Mouse (Mus musculus) limb, embryonic 10.5 days (tissue): ENCODE results near the gene Tmem91. TPM values are rescaled to one million over a fixed set of nuclear protein-coding genes. Genes with fewer than 3 reads are reported as not detected.

Experiments used
- DNase-seq: peaks from one replicate; pipeline ENCODE4 v3.0.0-alpha.2; 2017; ENCODE audit warnings: low spot score
- H3K27ac ChIP-seq: fragments of 300-500 bp; sonication (generic); 2 replicates; pipeline ENCODE4 v1.5.1; 2016; ENCODE audit warnings: mild to moderate bottlenecking
- H3K27me3 ChIP-seq: fragments of 300-500 bp; sonication (generic); 2 replicates; pipeline ENCODE4 v1.6.1; 2016; ENCODE audit warnings: low read depth, mild to moderate bottlenecking; ENCODE audit not compliant: poor library complexity, severe bottlenecking
- H3K36me3 ChIP-seq: fragments of 300-500 bp; sonication (generic); 2 replicates; pipeline ENCODE4 v1.6.1; 2016; ENCODE audit warnings: mild to moderate bottlenecking, moderate library complexity
- H3K4me1 ChIP-seq: fragments of 300-500 bp; sonication (generic); 2 replicates; pipeline ENCODE4 v1.6.1; 2016
- H3K4me3 ChIP-seq: fragments of 300-500 bp; sonication (generic); 2 replicates; pipeline ENCODE4 v1.5.1; 2016; ENCODE audit warnings: mild to moderate bottlenecking, moderate library complexity
- H3K9me3 ChIP-seq: fragments of 300-500 bp; sonication (generic); replicated peaks from 2 replicates; pipeline ENCODE4 v1.6.1; 2016; ENCODE audit warnings: mild to moderate bottlenecking
- WGBS: fragments of 180-500 bp; shearing (Covaris S2); methylation state at CpG from one replicate; pipeline ENCODE4 v1.1.7; 2016; 5-methylcytosine and 5-hydroxymethylcytosine counted together
- polyA plus RNA-seq: library from polyadenylated mRNA; unstranded; fragments of >200 nt; fragmentation: Nextera tagmentation; extraction: Ambion mirVana; gene quantifications from 2 replicates; pipeline ENCODE4 v1.2.1, GENCODE M21; 2016

The Tmem91 gene
- polyA plus RNA-seq, 1 experiment from 2014 or later, result 3.4 TPM

DNA sequence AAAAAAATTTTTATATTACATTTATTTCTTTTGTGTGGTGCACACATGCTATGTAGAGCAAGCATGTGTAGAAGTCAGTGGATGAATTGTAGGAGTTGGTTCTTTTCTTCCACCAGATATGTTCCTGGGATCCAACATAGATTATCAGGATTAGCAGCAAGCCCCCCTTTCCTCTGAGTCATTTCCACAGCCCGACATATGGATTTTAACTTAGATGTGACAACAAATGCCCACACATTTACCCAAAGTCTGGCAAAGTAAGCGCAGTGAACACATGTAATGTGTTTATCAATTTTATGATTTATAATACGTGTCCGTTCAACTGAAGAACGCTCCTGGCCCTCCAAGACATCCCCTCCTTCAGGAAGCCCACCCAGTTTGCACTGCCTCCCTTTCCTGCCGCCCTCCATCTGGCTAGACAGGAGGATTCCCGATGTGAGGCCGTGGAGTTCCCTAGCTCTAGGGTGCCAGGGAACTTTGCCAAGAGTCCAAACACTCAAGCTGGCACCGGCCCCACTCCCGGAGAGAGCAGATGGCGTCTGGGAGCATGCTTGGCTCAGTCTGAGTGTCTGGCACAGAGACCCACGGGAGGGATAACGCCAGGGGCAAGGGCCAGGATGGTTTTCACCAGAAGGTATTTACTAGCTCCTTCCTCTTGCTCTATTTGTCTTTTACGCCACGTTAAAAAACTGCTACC is 1.3 kb upstream of the Tmem91 start:
- 80% methylated on average over 15 of the region's 15 CpGs for WGBS
- H3K27me3 ChIP-seq, result peaks cover 60% of the 10 kb centered on the region

GRCm38 (mm10) chr7:25675405-25675804 is 439 bp upstream of the Tmem91 start:
- peaks cover 60% of the 10 kb centered on the region for H3K27me3 ChIP-seq
- DNase-seq, result no peak
- H3K27ac ChIP-seq, result no peak overlapping the region
- H3K4me1 ChIP-seq, result peaks cover 14% of the 10 kb centered on the region
- peak overlapping the region; percentile 45; the same call in 1 of the 2 replicates for H3K4me3 ChIP-seq
- 44% methylated on average over 6 of the region's 6 CpGs for WGBS
- H3K9me3 ChIP-seq, result no peaks in the 10 kb centered on the region
- no peaks in the 10 kb centered on the region for H3K36me3 ChIP-seq

More for the DNA sequence above, 1.3 kb upstream of the Tmem91 start:
- DNase-seq, result no peak
- Histone ChIP-seq H3K4me1 (peaks cover 16% of the 10 kb centered on the region), H3K27ac (no peak overlapping the region), H3K4me3 (no peak overlapping the region), H3K36me3 (no peaks in the 10 kb centered on the region), H3K9me3 (no peaks in the 10 kb centered on the region)

- WGBS, result 28% methylated on average over 9 of the region's 9 CpGs
- H3K36me3 ChIP-seq, result peaks cover 5% of the 10 kb centered on the region
- H3K9me3 ChIP-seq, result no peaks in the 10 kb centered on the region
- H3K4me3 ChIP-seq, result peak overlapping the region; percentile 45
- no peak for DNase-seq
- H3K27ac ChIP-seq, result no peak overlapping the region
- H3K27me3 ChIP-seq, result peaks cover 56% of the 10 kb centered on the region
- peaks cover 7% of the 10 kb centered on the region for H3K4me1 ChIP-seq
Observed at GRCm38 (mm10) chr7:25674297-25674696, 669 bp downstream of the Tmem91 start.

DNA sequence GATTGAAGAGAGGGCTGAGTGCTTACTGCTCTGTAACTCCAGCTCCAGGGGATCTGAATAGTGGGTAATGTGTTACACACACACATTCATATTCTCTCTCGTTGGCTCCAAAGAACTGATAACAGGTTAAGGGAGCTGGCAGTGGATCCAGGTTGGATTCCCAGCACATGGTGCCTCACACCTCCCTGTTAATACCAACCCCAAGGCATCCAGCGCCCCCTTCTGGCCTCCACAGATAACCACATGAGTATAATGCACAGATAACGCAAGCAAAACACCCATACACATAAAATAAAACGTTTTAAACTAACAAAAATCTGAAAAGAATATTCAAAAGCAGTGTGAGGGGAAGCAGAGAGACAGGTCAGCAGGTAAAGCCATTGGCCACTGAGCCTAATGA is 2.5 kb downstream of the Tmem91 start:
- DNase-seq, result no peak
- Histone ChIP-seq H3K4me1 (peaks cover 7% of the 10 kb centered on the region), H3K27ac (no peak overlapping the region), H3K27me3 (peaks cover 43% of the 10 kb centered on the region), H3K9me3 (no peaks in the 10 kb centered on the region), H3K36me3 (peaks cover 23% of the 10 kb centered on the region), H3K4me3 (no peak overlapping the region)
- WGBS, result 50% methylated on average over 4 of the region's 4 CpGs

DNA sequence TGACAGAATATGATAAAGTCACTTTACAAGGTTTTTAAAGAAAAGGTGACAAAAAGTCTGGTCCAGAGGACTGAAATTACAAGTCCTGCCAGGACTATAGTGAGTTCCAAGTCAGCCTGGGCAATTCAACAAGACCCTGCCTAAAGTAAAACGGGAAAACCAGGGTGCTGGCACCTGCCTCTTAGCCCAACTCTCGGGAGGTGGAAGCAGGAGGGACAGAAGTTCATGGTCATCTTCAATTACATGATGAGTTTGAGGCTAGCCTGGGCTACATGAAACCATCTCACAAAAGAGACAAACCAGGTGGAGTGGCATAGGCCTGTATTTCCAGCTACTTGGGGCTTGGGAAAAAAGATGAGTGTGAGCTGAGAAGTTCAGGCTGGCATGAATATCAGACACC is 3.3 kb downstream of the Tmem91 start:
- Histone ChIP-seq H3K36me3 (peaks cover 31% of the 10 kb centered on the region), H3K9me3 (no peaks in the 10 kb centered on the region)
- 80% methylated on average over 2 of the region's 2 CpGs for WGBS

GRCm38 (mm10) chr7:25670096-25670495 is 4.9 kb downstream of the Tmem91 start:
- H3K4me1 ChIP-seq, result peaks cover 7% of the 10 kb centered on the region
- peaks cover 47% of the 10 kb centered on the region for H3K36me3 ChIP-seq
- no peaks in the 10 kb centered on the region for H3K9me3 ChIP-seq
- no peak overlapping the region for H3K4me3 ChIP-seq
- H3K27ac ChIP-seq, result no peak overlapping the region
- H3K27me3 ChIP-seq, result peaks cover 23% of the 10 kb centered on the region
- DNase-seq, result no peak
- 90% methylated on average over 4 of the region's 4 CpGs for WGBS

More for the DNA sequence above, 3.3 kb downstream of the Tmem91 start:
- Histone ChIP-seq H3K27ac (no peak overlapping the region), H3K4me1 (peaks cover 7% of the 10 kb centered on the region), H3K27me3 (peaks cover 39% of the 10 kb centered on the region), H3K4me3 (no peak overlapping the region)
- no peak for DNase-seq

DNA sequence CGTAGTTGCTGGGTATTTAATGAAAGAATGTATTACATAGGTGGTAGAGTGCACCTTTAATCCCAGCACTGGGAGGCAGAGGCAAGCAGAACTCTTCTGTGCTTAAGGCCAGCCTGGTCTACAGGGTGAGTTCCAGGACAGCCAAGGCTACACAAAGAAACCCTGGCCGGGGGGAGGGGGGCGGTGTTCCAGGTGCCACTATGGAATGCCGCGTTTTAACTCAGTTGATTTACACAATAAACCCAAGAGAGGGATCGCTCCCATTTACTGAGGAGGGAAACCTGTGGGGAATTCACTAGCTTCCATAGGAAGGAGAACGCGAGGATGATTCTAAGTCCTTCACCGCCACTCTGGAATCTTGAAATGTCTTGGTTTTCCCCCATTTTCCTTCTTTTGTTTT is 5.3 kb downstream of the Tmem91 start:
- no peak overlapping the region for H3K27ac ChIP-seq
- H3K4me3 ChIP-seq, result no peak overlapping the region
- H3K36me3 ChIP-seq, result peaks cover 51% of the 10 kb centered on the region
- 76% methylated on average over 9 of the region's 9 CpGs for WGBS
- DNase-seq, result no peak
- peaks cover 18% of the 10 kb centered on the region for H3K27me3 ChIP-seq
- peaks cover 2% of the 10 kb centered on the region for H3K4me1 ChIP-seq
- H3K9me3 ChIP-seq, result no peaks in the 10 kb centered on the region

- Histone ChIP-seq H3K9me3 (no peaks in the 10 kb centered on the region), H3K36me3 (peaks cover 56% of the 10 kb centered on the region), H3K27me3 (peaks cover 14% of the 10 kb centered on the region), H3K4me1 (no peaks in the 10 kb centered on the region), H3K4me3 (no peak overlapping the region), H3K27ac (no peak overlapping the region)
- 88% methylated on average over 10 of the region's 10 CpGs for WGBS
- no peak for DNase-seq
Observed at GRCm38 (mm10) chr7:25669158-25669557, 5.8 kb downstream of the Tmem91 start.

- H3K27ac ChIP-seq, result no peak overlapping the region
- peaks cover 83% of the 10 kb centered on the region for H3K36me3 ChIP-seq
- no peaks in the 10 kb centered on the region for H3K4me1 ChIP-seq
- no peak for DNase-seq
- H3K4me3 ChIP-seq, result no peak overlapping the region
- WGBS, result 92% methylated on average over 8 of the region's 8 CpGs
- H3K9me3 ChIP-seq, result no peaks in the 10 kb centered on the region
- no peaks in the 10 kb centered on the region for H3K27me3 ChIP-seq
Observed at GRCm38 (mm10) chr7:25666381-25666780, 8.6 kb downstream of the Tmem91 start.

GRCm38 (mm10) chr7:25658657-25659472 is 16.1 kb downstream of the Tmem91 start, which contains the start of the genes Bckdha and Exosc5:
Bckdha (minus strand) TSS chr7:25658981.
Exosc5 (plus strand) TSS chr7:25659164.
- DNase-seq, result peak; percentile 98
- under 1% methylated on average over 50 of the region's 50 CpGs for WGBS
- H3K4me3 ChIP-seq, result peak within 1 kb of the TSS; percentile 68
- H3K27me3 ChIP-seq, result no peaks in the 10 kb centered on the region
- H3K27ac ChIP-seq, result peak within 1 kb of the TSS; percentile 95
- H3K36me3 ChIP-seq, result peaks cover 30% of the 10 kb centered on the region
- H3K4me1 ChIP-seq, result peaks cover 21% of the 10 kb centered on the region
- no peaks in the 10 kb centered on the region for H3K9me3 ChIP-seq

DNA sequence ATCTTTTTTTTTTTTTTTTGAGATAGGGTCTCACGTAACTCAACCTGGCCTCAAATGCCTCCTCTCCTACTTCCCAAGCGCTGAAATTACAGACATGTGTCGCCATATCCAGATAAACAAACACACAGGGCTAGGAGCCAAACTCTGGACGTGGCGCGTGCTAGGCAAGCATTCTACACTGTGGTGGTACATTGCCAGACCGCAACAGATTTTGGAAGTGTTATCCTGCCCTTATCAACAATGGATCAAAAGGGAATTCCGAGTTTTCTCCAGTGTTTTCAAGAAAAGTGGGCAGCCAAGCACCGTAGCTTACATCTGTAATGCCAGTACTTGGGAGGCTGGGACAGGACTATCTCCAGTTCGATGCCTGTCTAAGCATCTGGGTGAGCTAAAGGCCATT is 17.2 kb downstream of the Tmem91 start:
- Histone ChIP-seq H3K27ac (no peak overlapping the region), H3K9me3 (no peaks in the 10 kb centered on the region), H3K36me3 (peaks cover 20% of the 10 kb centered on the region), H3K27me3 (no peaks in the 10 kb centered on the region), H3K4me3 (peak overlapping the region; percentile 68), H3K4me1 (peaks cover 21% of the 10 kb centered on the region)
- no peak for DNase-seq
- WGBS, result 43% methylated on average over 10 of the region's 10 CpGs

GRCm38 (mm10) chr7:25655601-25656428 is 19.2 kb downstream of the Tmem91 start:
- WGBS, result 82% methylated on average over 11 of the region's 11 CpGs

More at GRCm38 (mm10) chr7:25655601-25656428, 19.2 kb downstream of the Tmem91 start:
- no peaks in the 10 kb centered on the region for H3K27me3 ChIP-seq
- no peak overlapping the region for H3K27ac ChIP-seq
- no peak overlapping the region for H3K4me3 ChIP-seq
- peaks cover under 1% of the 10 kb centered on the region; the same call in 1 of the 2 replicates for H3K36me3 ChIP-seq
- DNase-seq, result no peak
- H3K4me1 ChIP-seq, result peaks cover 21% of the 10 kb centered on the region
- H3K9me3 ChIP-seq, result no peaks in the 10 kb centered on the region
